In the genomic region with DNA sequence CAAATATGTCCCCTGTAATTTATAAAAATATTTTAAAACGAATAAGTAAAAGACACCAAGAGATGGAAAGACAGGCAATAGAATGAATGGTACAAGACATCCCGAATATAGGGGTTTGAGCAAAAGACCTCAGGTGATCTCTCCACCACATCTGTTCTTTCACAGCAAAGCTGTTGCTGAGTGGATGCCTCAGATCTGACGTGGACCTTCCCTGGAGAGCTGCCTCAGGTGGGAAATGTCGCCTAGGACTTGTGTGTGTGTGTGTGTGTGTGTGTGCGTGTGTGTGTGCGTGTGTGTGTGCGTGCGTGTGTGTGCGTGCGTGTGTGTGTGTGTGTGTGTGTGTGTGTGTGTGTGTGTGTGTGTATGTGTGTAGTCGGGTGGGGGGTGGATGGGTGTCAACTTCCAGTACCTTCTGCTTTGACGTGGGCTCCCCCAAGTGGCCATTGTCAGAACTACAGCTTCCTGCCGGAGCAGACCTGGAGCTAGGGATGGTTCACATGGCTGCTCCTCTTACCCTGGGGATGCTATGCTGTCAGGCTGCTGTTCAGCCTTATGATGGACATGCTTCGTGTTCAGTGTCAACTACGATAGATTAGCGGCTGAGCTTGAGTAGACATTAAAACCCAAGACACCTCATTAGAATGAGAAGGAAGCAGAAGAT, we compare ENCODE assay signal across 8 mouse cellular contexts. TPM values are rescaled to one million over a fixed set of nuclear protein-coding genes. Genes with fewer than 3 reads are reported as not detected.
A peak's percentile ranks its signal among the peaks of the same experiment; 100 is the strongest.
DNase-seq lines count a peak whose midpoint lies in the region; ATAC-seq and TF ChIP-seq lines count a peak whose summit lies in the region.

No protein-coding gene starts in this region.

- 25% methylated on average over 16 of the region's 16 CpGs for WGBS in intestine, postnatal 0 days
- WGBS in intestine, embryonic 16.5 days, result 20% methylated on average over 16 of the region's 16 CpGs
- 23% methylated on average over 11 of the region's 16 CpGs for WGBS in liver, adult 2 months
- WGBS in stomach, embryonic 16.5 days, result 24% methylated on average over 16 of the region's 16 CpGs

- H3K4me3 ChIP-seq in intestine, postnatal 0 days (ENCODE audit: low read depth, low read length), result no peak overlapping the region
- no peak overlapping the region for H3K4me3 ChIP-seq in intestine, embryonic 16.5 days (ENCODE audit: low read length)
- no peak overlapping the region for H3K4me3 ChIP-seq in liver, adult 2 months (ENCODE audit: insufficient read depth, low read depth, low read length)
- H3K4me3 ChIP-seq in stomach, embryonic 16.5 days (replicated peaks; ENCODE audit: low read length), result no peak overlapping the region

- DNase-seq in cerebellum, postnatal 10 days, result peak; percentile 98 to 99
- peak; percentile 94 for DNase-seq in frontal cortex, postnatal 25 days (ENCODE audit: low spot score in 2 of 2)
- DNase-seq in kidney, adult 9 months, result peak; percentile 82
- DNase-seq in liver, adult 2 months (ENCODE audit: extremely low read depth, low read depth, low spot score), result peak; percentile 30
- DNase-seq in neural tube, embryonic 10.5 days (ENCODE audit: extremely low spot score, low spot score), result peak; percentile 87

- H3K36me3 ChIP-seq in intestine, postnatal 0 days (ENCODE audit: control insufficient read depth, insufficient read depth), result no peaks in the 10 kb centered on the region
- H3K36me3 ChIP-seq in intestine, embryonic 16.5 days (ENCODE audit: control insufficient read depth, insufficient read depth, low read length), result no peaks in the 10 kb centered on the region
- no peaks in the 10 kb centered on the region for H3K36me3 ChIP-seq in liver, adult 2 months (ENCODE audit: control insufficient read depth, insufficient read depth, low read length)
- H3K36me3 ChIP-seq in stomach, embryonic 16.5 days (ENCODE audit: control insufficient read depth, insufficient read depth, low read length), result no peaks in the 10 kb centered on the region

- no peaks in the 10 kb centered on the region for H3K79me2 ChIP-seq in liver, adult 2 months (ENCODE audit: control insufficient read depth, insufficient read depth, low read length)

- peak; percentile 89 for TF ChIP-seq CTCF in intestine, postnatal 0 days (IDR thresholded peaks at IDR 0.05; ENCODE audit: low read depth)
- peak; percentile 94 for TF ChIP-seq CTCF in liver, adult 2 months (IDR thresholded peaks at IDR 0.05; ENCODE audit: low read depth, low read length)

- no peak overlapping the region for H3K4me2 ChIP-seq in intestine, postnatal 0 days (replicated peaks; ENCODE audit: low read depth)
- no peak overlapping the region for H3K4me2 ChIP-seq in intestine, embryonic 16.5 days (ENCODE audit: low read depth, low read length)
- H3K4me2 ChIP-seq in stomach, embryonic 16.5 days (ENCODE audit: low read depth, low read length), result no peak overlapping the region

- H3K9ac ChIP-seq in intestine, postnatal 0 days (ENCODE audit: low read depth, low read length), result no peak overlapping the region
- no peak overlapping the region for H3K9ac ChIP-seq in intestine, embryonic 16.5 days (ENCODE audit: low read depth, low read length)
- H3K9ac ChIP-seq in liver, adult 2 months (ENCODE audit: low read depth, low read length), result no peak overlapping the region
- no peak overlapping the region for H3K9ac ChIP-seq in stomach, embryonic 16.5 days (ENCODE audit: low read length)

- no peak for TF ChIP-seq POLR2A in liver, adult 2 months (IDR thresholded peaks at IDR 0.05; ENCODE audit: extremely low read depth, insufficient read depth, low read length)

- no peaks in the 10 kb centered on the region for H3K27me3 ChIP-seq in intestine, postnatal 0 days (replicated peaks; ENCODE audit: control insufficient read depth, insufficient read depth, low read length)
- H3K27me3 ChIP-seq in intestine, embryonic 16.5 days (replicated peaks; ENCODE audit: control insufficient read depth, insufficient read depth, low read length), result peaks cover 5% of the 10 kb centered on the region; the same call in 1 of the 2 replicates
- no peaks in the 10 kb centered on the region for H3K27me3 ChIP-seq in liver, adult 2 months (ENCODE audit: control insufficient read depth, insufficient read depth, low read length)
- no peaks in the 10 kb centered on the region for H3K27me3 ChIP-seq in stomach, embryonic 16.5 days (ENCODE audit: control insufficient read depth, insufficient read depth, low read length)

- no peaks in the 10 kb centered on the region for H3K4me1 ChIP-seq in intestine, postnatal 0 days (replicated peaks; ENCODE audit: control insufficient read depth, insufficient read depth, low read length)
- no peaks in the 10 kb centered on the region for H3K4me1 ChIP-seq in intestine, embryonic 16.5 days (ENCODE audit: control insufficient read depth, insufficient read depth, low read length)
- H3K4me1 ChIP-seq in liver, adult 2 months (ENCODE audit: control insufficient read depth, insufficient read depth, low read length), result no peaks in the 10 kb centered on the region
- H3K4me1 ChIP-seq in stomach, embryonic 16.5 days (ENCODE audit: control insufficient read depth, insufficient read depth, low read length), result no peaks in the 10 kb centered on the region

- no peaks in the 10 kb centered on the region for H3K9me3 ChIP-seq in intestine, postnatal 0 days (ENCODE audit: control insufficient read depth)
- H3K9me3 ChIP-seq in intestine, embryonic 16.5 days (ENCODE audit: control insufficient read depth, low read length), result no peaks in the 10 kb centered on the region
- H3K9me3 ChIP-seq in stomach, embryonic 16.5 days (replicated peaks; ENCODE audit: control insufficient read depth, low read length), result no peaks in the 10 kb centered on the region

- no peak overlapping the region for H3K27ac ChIP-seq in intestine, postnatal 0 days (ENCODE audit: low read depth, low read length)
- no peak overlapping the region for H3K27ac ChIP-seq in intestine, embryonic 16.5 days (ENCODE audit: low read length)
- no peak overlapping the region for H3K27ac ChIP-seq in liver, adult 2 months (replicated peaks; ENCODE audit: insufficient read depth, low read depth, low read length)
- H3K27ac ChIP-seq in stomach, embryonic 16.5 days (ENCODE audit: low read length), result no peak overlapping the region

- no peak for ATAC-seq in intestine, postnatal 0 days
- ATAC-seq in intestine, embryonic 16.5 days, result no peak
- ATAC-seq in stomach, embryonic 16.5 days (ENCODE audit: insufficient read depth, low FRiP score), result peak; percentile 44; the same call in 1 of the 2 replicates

RNA-seq across cellular contexts. Expression of a gene that starts 31.7 kb away (rescaled TPM):
- 0.52 and 0.71 TPM in 2 replicates for polyA plus RNA-seq in intestine, postnatal 0 days (2015; fragmentation: Nextera tagmentation; extraction: Ambion mirVana)
- 0.60 and 0.92 TPM in 2 replicates for polyA plus RNA-seq in intestine, embryonic 16.5 days (2015; fragmentation: Nextera tagmentation; extraction: Ambion mirVana)
- total RNA-seq in liver, adult 2 months (2014; rRNA removed), result not detected in 2 replicates
- polyA plus RNA-seq in liver, adult 2 months (2012; rRNA removed), result not detected in 2 replicates
- polyA plus RNA-seq in stomach, embryonic 16.5 days (2015; fragmentation: Nextera tagmentation; extraction: Ambion mirVana), result 1.2 and 2.1 TPM in 2 replicates

RNA-seq across cellular contexts. Expression of a gene that starts 49.5 kb away (rescaled TPM):
- 2.0 and 2.8 TPM in 2 replicates for polyA plus RNA-seq in intestine, postnatal 0 days (2015; fragmentation: Nextera tagmentation; extraction: Ambion mirVana)
- 1.2 and 1.6 TPM in 2 replicates for polyA plus RNA-seq in intestine, embryonic 16.5 days (2015; fragmentation: Nextera tagmentation; extraction: Ambion mirVana)
- total RNA-seq in liver, adult 2 months (2014; rRNA removed), result 0.13 and 0.18 TPM in 2 replicates
- 0.19 and 0.23 TPM in 2 replicates for polyA plus RNA-seq in liver, adult 2 months (2012; rRNA removed)
- 3.0 and 4.0 TPM in 2 replicates for polyA plus RNA-seq in stomach, embryonic 16.5 days (2015; fragmentation: Nextera tagmentation; extraction: Ambion mirVana)

Comparison
In these comparisons a context has a peak if more than half of its experiments do, and no peak if none do; other contexts are left out.
1. DNase-seq: peak in every context shown above with its lines; median percentile 98 in cerebellum, postnatal 10 days; 94 in frontal cortex, postnatal 25 days; 87 in neural tube, embryonic 10.5 days; 82 in kidney, adult 9 months; 30 in liver, adult 2 months.